Mouse (Mus musculus) brain, embryonic 14.5 days (tissue): ENCODE measurements at regions not wholly inside any gene's neighbourhood (a gene's known extent, or its start where the extent isn't known, plus 50 kb on each side); places are given as distances from the start of the nearest gene placed in this dataset.

Experiments used
- CTCF ChIP-seq: fragments of 200-500 bp; IDR thresholded peaks from 2 replicates; pipeline ENCODE4 v1.5.1; 2012; ENCODE audit warnings: inconsistent platforms, mild to moderate bottlenecking, moderate library complexity, borderline replicate concordance; ENCODE audit not compliant: insufficient read depth, insufficient read length; ENCODE audit errors: extremely low read depth
- POLR2A ChIP-seq: fragments of 200-500 bp; IDR thresholded peaks from 2 replicates; pipeline ENCODE4 v1.6.1; 2012; ENCODE audit warnings: mild to moderate bottlenecking, inconsistent platforms, borderline replicate concordance; ENCODE audit not compliant: poor library complexity, insufficient read depth, insufficient read length, severe bottlenecking; ENCODE audit errors: extremely low read depth

- TF ChIP-seq CTCF (no peak), POLR2A (no peak)
Measured at GRCm38 (mm10) chr1:141974329-141974728, 1666.1 kb upstream of the B3galt2 start.
